In genomic region chr6:106387833-106388406, GRCm38 (mm10) we compare ENCODE assay signal across 20 mouse cellular contexts.
"Had no signal": no experiment of that assay in that cellular context is flagged by ENCODE, and none has a peak within 500 bp of the region (broad histone marks: within the 10 kb centered on the region; RNA-seq: fewer than 3 reads in every experiment).

No protein-coding gene starts in this region.

- ATAC-seq: lung, postnatal 0 days; midbrain, embryonic 13.5 days; midbrain, embryonic 16.5 days had no signal

- H3K27ac ChIP-seq: kidney, embryonic 15.5 days; left cerebral cortex, adult 2 months; liver, embryonic 13.5 days; macrophage; midbrain, embryonic 13.5 days; neural tube, embryonic 12.5 days; stomach, postnatal 0 days had no signal

- H3K27me3 ChIP-seq: kidney, embryonic 15.5 days; liver, embryonic 13.5 days; midbrain, embryonic 13.5 days; neural tube, embryonic 12.5 days had no signal

- H3K9me3 ChIP-seq: kidney, embryonic 15.5 days; liver, embryonic 13.5 days; midbrain, embryonic 13.5 days; neural tube, embryonic 12.5 days had no signal

- H3K4me2 ChIP-seq: kidney, embryonic 15.5 days; liver, embryonic 13.5 days; lung, embryonic 14.5 days; midbrain, embryonic 13.5 days; neural tube, embryonic 12.5 days had no signal

- DNase-seq: kidney, adult 8-10 months; kidney, postnatal 10 days; kidney, postnatal 36 days; layer of hippocampus, postnatal 36 days; liver, embryonic 13.5 days; lung, embryonic 14.5 days; right cerebral cortex, adult 18-20 months; right cerebral cortex, postnatal 14 days; right cerebral cortex, postnatal 4 days; thymus, adult 2 months; thymus, postnatal 14 days; thymus, postnatal 4 days had no signal

- H3K4me1 ChIP-seq: kidney, embryonic 15.5 days; liver, embryonic 13.5 days; midbrain, embryonic 13.5 days; neural tube, embryonic 12.5 days had no signal

- H3K4me3 ChIP-seq: kidney, embryonic 15.5 days; left cerebral cortex, adult 2 months; liver, embryonic 13.5 days; midbrain, embryonic 13.5 days; neural tube, embryonic 12.5 days had no signal

- H3K36me3 ChIP-seq: kidney, embryonic 15.5 days; liver, embryonic 13.5 days; midbrain, embryonic 13.5 days; neural tube, embryonic 12.5 days had no signal

- H3K9ac ChIP-seq: kidney, embryonic 15.5 days; liver, embryonic 13.5 days; lung, embryonic 14.5 days; midbrain, embryonic 13.5 days; neural tube, embryonic 12.5 days had no signal
